Mouse (Mus musculus) hematopoietic multipotent progenitor cell, adult 10-12 weeks (in vitro differentiated cells): ENCODE measurements around the gene Ndufaf2. TPM values are rescaled to one million over a fixed set of nuclear protein-coding genes. Genes with fewer than 3 reads are reported as not detected.

Experiments
- polyA plus RNA-seq: library from polyadenylated mRNA; stranded (reverse); fragments of >175 nt; gene quantifications from 2 replicates; pipeline ENCODE4 v1.2.3, GENCODE M21; 2012; ENCODE audit warnings: low replicate concordance

Gene Ndufaf2
- polyA plus RNA-seq: 13.1 and 21.4 TPM in 2 replicates

GRCm38 (mm10) chr13:108158465-108159240 is at the start of gene Ndufaf2, which contains the start of gene Ercc8:
TSS of gene Ndufaf2 (minus strand) at chr13:108158623.
TSS of gene Ercc8 (plus strand) at chr13:108158731.

GRCm38 (mm10) chr13:108044222-108044941 is 114.0 kb downstream of the Ndufaf2 start, which contains the start of gene Smim15:
TSS of gene Smim15 (plus strand) at chr13:108044446.

Other genes starting within 250 kb of the Ndufaf2 start
- gene Smim15, start 114.2 kb downstream of the Ndufaf2 start, polyA plus RNA-seq: 4.6 and 8.6 TPM in 2 replicates
- gene Ercc8, start 108 bp upstream of the Ndufaf2 start, polyA plus RNA-seq: 0.40 and 1.5 TPM in 2 replicates
- 0.19 and 0.20 TPM in 2 replicates for gene Elovl7, start 55.8 kb upstream of the Ndufaf2 start, polyA plus RNA-seq
- gene Depdc1b, start 157.7 kb upstream of the Ndufaf2 start, polyA plus RNA-seq: 0.15 and 1.1 TPM in 2 replicates